Mouse (Mus musculus): Measurements from ENCODE around the gene Epor.

Gene Epor

GRCm38 (mm10) chr9:21963417-21963816 is at the start of gene Epor:
TSS of gene Epor (minus strand) at chr9:21963506.
- peak in 1 of 2 experiments; percentile 49 for DNase-seq

GRCm38 (mm10) chr9:22012731-22013130 is 49.4 kb upstream of the Epor start:
- DNase-seq: peak; percentile 36 to 59

- DNase-seq: no peak
These were observed 47.7 kb upstream of the Epor start for GRCm38 (mm10) chr9:22011055-22011454.

- no peak for DNase-seq
These were observed 41.2 kb upstream of the Epor start for GRCm38 (mm10) chr9:22004546-22004945.

- peak in 1 of 2 experiments; percentile 50 for DNase-seq
These were observed 39.9 kb upstream of the Epor start for GRCm38 (mm10) chr9:22003163-22003554.

GRCm38 (mm10) chr9:22002194-22003162 is 39.2 kb upstream of the Epor start, which contains the start of the genes Ccdc151 and Prkcsh:
TSS of gene Ccdc151 (minus strand) at chr9:22002634.
TSS of gene Prkcsh (plus strand) at chr9:22002806.
- DNase-seq: peak; percentile 97 to 99

GRCm38 (mm10) chr9:22001633-22002032 is 38.3 kb upstream of the Epor start:
- DNase-seq: no peak

GRCm38 (mm10) chr9:22000296-22000695 is 37.0 kb upstream of the Epor start:
- DNase-seq: no peak

GRCm38 (mm10) chr9:21996178-21996867 is 33.0 kb upstream of the Epor start:
- no peak for DNase-seq

- DNase-seq: no peak
These were observed 28.9 kb upstream of the Epor start for GRCm38 (mm10) chr9:21992227-21992626.

- peak; percentile 85 to 91 for DNase-seq
These were observed 26.2 kb upstream of the Epor start, which contains the start of gene Rgl3 for GRCm38 (mm10) chr9:21989230-21990110. TSS of gene Rgl3 (minus strand) at chr9:21989446.

GRCm38 (mm10) chr9:21988421-21989101 is 25.3 kb upstream of the Epor start:
- DNase-seq: peak; percentile 81 to 83

- peak; percentile 86 to 88 for DNase-seq
These were observed 24.5 kb upstream of the Epor start for GRCm38 (mm10) chr9:21987592-21988342.

GRCm38 (mm10) chr9:21983911-21984310 is 20.6 kb upstream of the Epor start:
- no peak for DNase-seq

GRCm38 (mm10) chr9:21978398-21979128 is 15.3 kb upstream of the Epor start:
- no peak for DNase-seq

GRCm38 (mm10) chr9:21977972-21978371 is 14.7 kb upstream of the Epor start:
- DNase-seq: peak; percentile 69 to 81

GRCm38 (mm10) chr9:21977331-21977730 is 14.0 kb upstream of the Epor start:
- peak; percentile 64 to 70 for DNase-seq

GRCm38 (mm10) chr9:21976626-21977175 is 13.4 kb upstream of the Epor start:
- DNase-seq: no peak

GRCm38 (mm10) chr9:21969304-21969703 is 6.0 kb upstream of the Epor start:
- no peak for DNase-seq

- DNase-seq: no peak
These were observed 5.6 kb upstream of the Epor start for GRCm38 (mm10) chr9:21968883-21969282.

Data from cerebellum, postnatal 25 days (tissue).